Mouse (Mus musculus) gastrocnemius, adult 8-10 months (tissue): ENCODE data around the gene Sp1. TPM values are rescaled to one million over a fixed set of nuclear protein-coding genes. Genes with fewer than 3 reads are reported as not detected.

Experiments used
- DNase-seq, 2 experiments: peaks; one replicate each; pipeline ENCODE4 v3.0.0; 2022; ENCODE audit warnings: low spot score in 2 of 2
- total RNA-seq, 4 experiments: library from RNA; stranded (reverse); gene quantifications; 2 replicates each; pipeline ENCODE4 v1.2.4; 2022

Gene Sp1
- total RNA-seq, 4 experiments from 2014 or later: 17.9 to 22.2 (median 20.5) TPM

DNA sequence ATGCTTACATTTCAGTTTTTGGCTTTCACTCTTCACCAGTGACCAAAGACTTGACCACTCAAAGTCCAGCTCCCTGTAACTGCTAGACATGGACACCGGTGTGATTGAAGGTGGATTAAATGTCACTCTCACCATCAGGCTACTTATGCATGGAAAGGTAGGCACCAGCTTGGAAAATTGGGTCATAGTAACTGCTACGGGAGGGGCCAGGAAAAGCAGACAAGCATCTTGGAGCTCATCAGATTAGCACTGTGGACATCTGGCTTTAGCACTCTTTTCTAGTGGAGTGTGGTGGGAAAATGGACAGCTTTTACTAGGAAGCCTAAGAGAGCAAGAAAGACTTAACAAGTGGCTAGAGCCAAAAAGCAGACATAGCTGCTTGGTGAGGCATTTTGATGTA is 67.3 kb downstream of the Sp1 start:
- DNase-seq: no peak

DNA sequence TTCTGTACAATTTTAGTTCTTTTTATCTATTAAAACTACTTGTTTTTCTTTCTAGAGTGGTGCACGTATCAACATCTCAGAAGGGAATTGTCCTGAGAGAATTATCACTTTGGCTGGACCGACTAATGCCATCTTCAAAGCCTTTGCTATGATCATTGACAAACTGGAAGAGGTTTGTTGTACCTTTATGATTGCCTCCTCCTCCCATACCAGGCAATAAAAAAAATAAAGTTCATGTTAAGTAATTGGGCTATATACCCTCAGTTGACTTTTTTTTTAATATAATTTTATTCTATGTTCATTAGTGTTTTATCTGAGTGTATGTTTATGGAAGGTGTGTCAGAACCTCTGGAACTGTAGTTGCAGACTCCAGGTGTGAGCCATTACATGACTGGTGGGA is 68.6 kb downstream of the Sp1 start:
- no peak for DNase-seq

DNA sequence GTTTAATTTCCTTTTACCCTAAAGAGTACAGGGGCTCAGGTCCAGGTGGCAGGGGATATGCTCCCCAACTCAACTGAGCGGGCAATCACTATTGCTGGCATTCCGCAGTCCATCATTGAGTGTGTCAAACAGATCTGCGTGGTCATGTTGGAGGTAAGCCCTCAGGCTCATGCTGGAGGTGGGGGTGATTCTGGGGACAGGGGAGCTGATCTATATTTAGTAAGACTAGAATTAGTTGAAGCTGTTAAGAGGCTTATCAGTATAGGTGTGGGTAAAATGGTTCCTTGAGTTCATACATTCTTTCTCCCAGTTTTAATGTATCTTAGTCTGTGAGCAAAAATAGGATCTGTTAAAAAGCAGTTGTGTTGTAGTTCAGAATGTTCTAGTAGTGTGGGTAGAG is 77.2 kb downstream of the Sp1 start:
- no peak for DNase-seq

DNA sequence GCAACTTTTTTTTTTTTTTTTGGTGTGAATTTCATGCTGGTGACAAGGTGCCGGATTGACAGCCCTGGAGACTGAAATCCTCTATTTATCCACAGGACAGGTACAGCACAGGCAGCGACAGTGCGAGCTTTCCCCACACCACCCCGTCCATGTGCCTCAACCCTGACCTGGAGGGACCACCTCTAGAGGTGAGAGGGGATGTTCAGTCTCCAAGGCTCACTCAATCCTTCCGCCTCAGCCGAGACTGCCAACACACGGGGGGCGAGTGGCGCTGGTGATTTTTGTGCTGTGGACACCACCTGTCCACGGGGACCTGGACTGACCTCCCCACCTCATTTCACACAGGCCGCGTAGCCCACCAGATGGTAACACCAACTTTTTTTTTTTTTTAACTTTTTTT is 79.9 kb downstream of the Sp1 start:
- DNase-seq: no peak

Other genes with a start within 250 kb of the Sp1 start
- gene Zfp740, start 202.9 kb upstream of the Sp1 start, total RNA-seq: 10 to 100 TPM; 25.6 to 28.1 (median 26.8) TPM
- gene Csad, start 201.4 kb upstream of the Sp1 start, total RNA-seq: 1 to 10 TPM; 5.6 to 8.5 (median 7.6) TPM
- 1 to 10 TPM in 2 of 4 experiments, under 1 TPM in 2; 0.34 to 1.8 (median 1.0) TPM for gene Itgb7, start 174.2 kb upstream of the Sp1 start, total RNA-seq
- gene Rarg, start 148.6 kb upstream of the Sp1 start, total RNA-seq: 1 to 10 TPM; 4.4 to 9.8 (median 8.4) TPM
- not detected for gene Gm9918, start 135.6 kb upstream of the Sp1 start, total RNA-seq
- 10 to 100 TPM; 14.9 to 17.3 (median 15.7) TPM for gene Mfsd5, start 126.7 kb upstream of the Sp1 start, total RNA-seq
- under 1 TPM in 3 of 4 experiments, not detected in 1; 0.07 to 0.58 (median 0.21) TPM for gene Espl1, start 109.9 kb upstream of the Sp1 start, total RNA-seq
- gene Pfdn5, start 80.0 kb upstream of the Sp1 start, total RNA-seq: 100 to 1,000 TPM; 260 to 281 (median 273) TPM
- gene Myg1, start 74.4 kb upstream of the Sp1 start, total RNA-seq: 10 to 100 TPM; 17.5 to 21.6 (median 18.9) TPM
- 1 to 10 TPM; 5.3 to 7.5 (median 6.8) TPM for gene Aaas, start 55.4 kb upstream of the Sp1 start, total RNA-seq
- gene Sp7, start 39.0 kb upstream of the Sp1 start, total RNA-seq: not detected
- 10 to 100 TPM in 3 of 4 experiments, 1 to 10 TPM in 1; 9.9 to 14.2 (median 11.7) TPM for gene Amhr2, start 39.2 kb downstream of the Sp1 start, total RNA-seq
- 10 to 100 TPM; 16.4 to 22.3 (median 20.2) TPM for gene Prr13, start 52.9 kb downstream of the Sp1 start, total RNA-seq
- gene Pcbp2, start 64.4 kb downstream of the Sp1 start, total RNA-seq: 100 to 1,000 TPM; 379 to 451 (median 385) TPM
- not detected for gene Gm10337, start 97.6 kb downstream of the Sp1 start, total RNA-seq
- 1 to 10 TPM in 3 of 4 experiments, under 1 TPM in 1; 0.68 to 1.9 (median 1.5) TPM for gene Map3k12, start 110.9 kb downstream of the Sp1 start, total RNA-seq
- 10 to 100 TPM; 29.0 to 40.3 (median 35.2) TPM for gene Tarbp2, start 112.0 kb downstream of the Sp1 start, total RNA-seq
- gene Npff, start 118.8 kb downstream of the Sp1 start, total RNA-seq: 1 to 10 TPM in 2 of 4 experiments, under 1 TPM in 2; 0.82 to 1.5 (median 1.1) TPM
- gene Gm28047, start 218.9 kb downstream of the Sp1 start, total RNA-seq: 1 to 10 TPM in 3 of 4 experiments, not detected in 1; 1.1 to 1.8 (median 1.8) TPM
- gene Atf7, start 219.3 kb downstream of the Sp1 start, total RNA-seq: 10 to 100 TPM; 42.4 to 57.5 (median 51.7) TPM